Mouse (Mus musculus) spleen, adult 2 months (tissue): ENCODE measurements around the gene Rhebl1. TPM values are rescaled to one million over a fixed set of nuclear protein-coding genes. Genes with fewer than 3 reads are reported as not detected.

Experiments used
- DNase-seq, 2 experiments: peaks; one replicate each; pipeline versions ENCODE4 v3.0.0 to v3.0.0-alpha.2; 2012 to 2021; ENCODE audit warnings: low spot score in 2 of 2, low read depth in 1 of 2
- H3K27ac ChIP-seq: fragments of 200-500 bp; 2 replicates; pipeline ENCODE4 v1.5.1; 2012; ENCODE audit warnings: low read length, inconsistent platforms; ENCODE audit not compliant: insufficient read depth
- H3K27me3 ChIP-seq: fragments of 200-500 bp; 2 replicates; pipeline ENCODE4 v1.6.1; 2012; ENCODE audit warnings: mild to moderate bottlenecking, moderate library complexity, low read length, inconsistent platforms; ENCODE audit not compliant: control insufficient read depth, insufficient read depth
- H3K36me3 ChIP-seq: fragments of 200-500 bp; 2 replicates; pipeline ENCODE4 v1.6.1; 2012; ENCODE audit warnings: mild to moderate bottlenecking, low read length, inconsistent platforms; ENCODE audit not compliant: control insufficient read depth, insufficient read depth
- H3K4me1 ChIP-seq: fragments of 200-500 bp; 2 replicates; pipeline ENCODE4 v1.6.1; 2011; ENCODE audit warnings: inconsistent platforms; ENCODE audit not compliant: control insufficient read depth, insufficient read depth, insufficient read length
- H3K4me3 ChIP-seq: fragments of 200-500 bp; 2 replicates; pipeline ENCODE4 v1.5.1; 2011; ENCODE audit warnings: mild to moderate bottlenecking, inconsistent platforms; ENCODE audit not compliant: insufficient read depth, insufficient read length; ENCODE audit errors: extremely low read depth
- CTCF ChIP-seq: fragments of 200-500 bp; IDR thresholded peaks from 2 replicates; pipeline ENCODE4 v1.5.1; 2011; ENCODE audit warnings: mild to moderate bottlenecking, inconsistent platforms; ENCODE audit not compliant: insufficient read depth, insufficient read length, insufficient replicate concordance; ENCODE audit errors: extremely low read depth
- POLR2A ChIP-seq: fragments of 200-500 bp; IDR thresholded peaks from 2 replicates; pipeline ENCODE4 v1.6.1; 2011; ENCODE audit warnings: low read depth, low read length, inconsistent platforms
- WGBS: fragments of 180-500 bp; shearing (Covaris S2); methylation state at CpG from one replicate; pipeline ENCODE4 v1.1.7; 2018; 5-methylcytosine and 5-hydroxymethylcytosine counted together
- polyA plus RNA-seq: library from polyadenylated mRNA; depleted of rRNA; stranded (reverse); fragments of >200 nt; gene quantifications from 2 replicates; pipeline ENCODE4 v1.2.3, GENCODE M21; 2012; rRNA removed

Rhebl1 gene
- polyA plus RNA-seq, 1 experiment = 6.0 TPM

DNA sequence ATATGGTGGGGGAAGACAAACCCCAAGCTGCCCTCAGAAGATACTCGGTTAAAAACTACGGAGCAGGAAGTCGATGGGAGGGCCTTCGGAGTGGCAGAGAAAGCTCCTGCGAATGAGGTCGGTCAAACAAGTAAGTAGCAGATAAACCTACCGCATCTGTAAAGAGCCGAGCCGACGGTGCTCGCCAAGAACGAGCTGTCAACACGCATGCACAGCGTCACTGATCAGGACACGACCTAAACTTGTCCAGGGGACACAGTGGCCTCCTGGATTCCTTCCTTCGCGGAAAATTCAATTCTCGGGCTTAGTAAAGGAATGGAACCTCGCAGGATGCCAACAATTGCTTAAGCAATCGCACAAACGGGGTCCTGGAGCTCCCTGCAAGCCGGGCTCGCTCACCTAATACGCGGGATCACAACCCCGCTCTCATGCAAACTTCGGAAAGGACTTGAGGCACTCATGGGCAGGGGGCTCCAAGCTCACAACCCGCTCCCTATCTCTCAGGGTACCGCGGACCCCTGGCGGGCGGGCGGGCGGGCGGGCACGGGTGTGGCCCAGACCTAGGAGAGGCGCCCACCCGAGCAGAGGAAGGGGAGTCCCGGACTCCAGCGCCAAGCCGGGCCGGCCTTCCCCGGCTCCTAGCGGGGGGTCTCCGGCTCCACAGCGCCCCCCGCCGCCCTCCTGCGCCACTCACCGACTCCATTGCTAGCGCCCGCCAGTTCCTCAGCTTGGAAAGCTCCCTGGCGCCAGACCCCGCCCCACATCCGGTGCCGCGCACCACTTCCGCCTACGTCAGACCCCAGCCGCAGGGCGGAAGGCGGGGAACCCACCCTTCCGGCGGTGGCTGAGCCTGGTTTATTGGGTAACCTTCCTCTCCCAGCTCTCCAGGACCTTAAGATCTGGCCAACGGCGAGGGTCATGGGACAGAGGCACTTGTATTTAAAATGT, 63.3 kb downstream of the Rhebl1 start, which contains the start of gene Prkag1:
Gene Prkag1, minus strand, starts transcription at position 786 of the 948 bp plus-strand sequence.
- H3K27ac ChIP-seq = peak within 1 kb of the TSS; percentile 88
- no peaks in the 10 kb centered on the region for H3K27me3 ChIP-seq
- TF ChIP-seq CTCF (peak; percentile 30; the same call in 1 of the 2 replicates), POLR2A (peak; percentile 23; the same call in 1 of the 2 replicates)
- H3K36me3 ChIP-seq = peaks cover 23% of the 10 kb centered on the region
- WGBS = under 1% methylated on average over 64 of the region's 66 CpGs
- H3K4me1 ChIP-seq = peaks cover 6% of the 10 kb centered on the region; the same call in 1 of the 2 replicates
- H3K4me3 ChIP-seq = peak within 1 kb of the TSS; percentile 74
- DNase-seq = peak; percentile 90 to 96

Other genes starting within 250 kb of the Rhebl1 start
- gene Ddx23, start 231.6 kb downstream of the Rhebl1 start, polyA plus RNA-seq = 31.5 and 31.8 TPM in 2 replicates
- gene Rnd1, start 217.1 kb downstream of the Rhebl1 start, polyA plus RNA-seq = 3.4 and 4.4 TPM in 2 replicates
- gene Ccdc65, start 186.3 kb downstream of the Rhebl1 start, polyA plus RNA-seq = not detected in 2 replicates
- 16.7 and 18.1 TPM in 2 replicates for gene Fkbp11, start 166.3 kb downstream of the Rhebl1 start, polyA plus RNA-seq
- gene Arf3, start 131.3 kb downstream of the Rhebl1 start, polyA plus RNA-seq = 65.2 and 70.5 TPM in 2 replicates
- gene Wnt10b, start 116.4 kb downstream of the Rhebl1 start, polyA plus RNA-seq = 0.78 and 0.93 TPM in 2 replicates
- not detected in 2 replicates for gene Wnt1, start 104.7 kb downstream of the Rhebl1 start, polyA plus RNA-seq
- 0.20 and 0.39 TPM in 2 replicates for gene Ddn, start 85.0 kb downstream of the Rhebl1 start, polyA plus RNA-seq
- 42.2 and 45.1 TPM in 2 replicates for gene Prkag1, start 63.0 kb downstream of the Rhebl1 start, polyA plus RNA-seq
- 55.6 and 58.7 TPM in 2 replicates for gene Kmt2d, start 23.3 kb downstream of the Rhebl1 start, polyA plus RNA-seq
- gene Dhh, start 4.0 kb upstream of the Rhebl1 start, polyA plus RNA-seq = 1.6 and 2.3 TPM in 2 replicates
- gene Lmbr1l, start 23.7 kb upstream of the Rhebl1 start, polyA plus RNA-seq = 112 and 191 TPM in 2 replicates
- 694 and 1,212 TPM in 2 replicates for gene Tuba1b, start 40.0 kb upstream of the Rhebl1 start, polyA plus RNA-seq
- gene Gm49450, start 59.0 kb upstream of the Rhebl1 start, polyA plus RNA-seq = 16.3 and 63.6 TPM in 2 replicates
- gene Tuba1a, start 59.2 kb upstream of the Rhebl1 start, polyA plus RNA-seq = 116 and 126 TPM in 2 replicates
- gene Tuba1c, start 135.4 kb upstream of the Rhebl1 start, polyA plus RNA-seq = 119 and 126 TPM in 2 replicates
- 0.99 and 1.4 TPM in 2 replicates for gene Prph, start 160.6 kb upstream of the Rhebl1 start, polyA plus RNA-seq
- 5.9 and 7.5 TPM in 2 replicates for gene Troap, start 180.0 kb upstream of the Rhebl1 start, polyA plus RNA-seq
- not detected in 2 replicates for gene C1ql4, start 193.3 kb upstream of the Rhebl1 start, polyA plus RNA-seq
- gene Dnajc22, start 198.6 kb upstream of the Rhebl1 start, polyA plus RNA-seq = 0.35 and 0.60 TPM in 2 replicates
- gene Spats2, start 231.4 kb upstream of the Rhebl1 start, polyA plus RNA-seq = 1.5 and 2.2 TPM in 2 replicates